Mouse (Mus musculus) lung, postnatal 0 days (tissue): ENCODE results near the gene Arfip2. TPM values are rescaled to one million over a fixed set of nuclear protein-coding genes. Genes with fewer than 3 reads are reported as not detected.

ENCODE experiments used
- ATAC-seq: fragments of 200-750 bp; cut with Nextera tagmentation; 2 replicates; pipeline ENCODE4 v1.8.0; 2017; ENCODE audit warnings: moderate library complexity
- DNase-seq: peaks from one replicate; pipeline ENCODE4 v3.0.0-alpha.2; 2016; ENCODE audit warnings: low spot score
- H3K27ac ChIP-seq: fragments of 300-500 bp; sonication (generic); 2 replicates; pipeline ENCODE4 v1.5.1; 2014; ENCODE audit warnings: antibody characterized with exemption, mild to moderate bottlenecking, low read length, mixed read lengths
- H3K27me3 ChIP-seq: fragments of 300-500 bp; sonication (generic); replicated peaks from 2 replicates; pipeline ENCODE4 v1.6.1; 2014; ENCODE audit warnings: low read length, mixed read lengths; ENCODE audit not compliant: insufficient read depth
- H3K36me3 ChIP-seq: fragments of 300-500 bp; sonication (generic); 2 replicates; pipeline ENCODE4 v1.6.1; 2014; ENCODE audit warnings: low read length, mixed read lengths; ENCODE audit not compliant: insufficient read depth
- H3K4me1 ChIP-seq: fragments of 300-500 bp; sonication (generic); 2 replicates; pipeline ENCODE4 v1.6.1; 2014; ENCODE audit warnings: antibody characterized with exemption, low read depth, low read length, mixed read lengths; ENCODE audit not compliant: insufficient read depth
- H3K4me2 ChIP-seq: fragments of 300-500 bp; sonication (generic); replicated peaks from 2 replicates; pipeline ENCODE4 v1.6.1; 2014; ENCODE audit warnings: low read depth, mild to moderate bottlenecking, low read length, moderate library complexity, mixed read lengths
- H3K4me3 ChIP-seq: fragments of 300-500 bp; sonication (generic); 2 replicates; pipeline ENCODE4 v1.5.1; 2014; ENCODE audit warnings: low read depth, low read length
- H3K9ac ChIP-seq: fragments of 300-500 bp; sonication (generic); replicated peaks from 2 replicates; pipeline ENCODE4 v1.6.1; 2014; ENCODE audit warnings: low read depth, mild to moderate bottlenecking
- H3K9me3 ChIP-seq: fragments of 300-500 bp; sonication (generic); 2 replicates; pipeline ENCODE4 v1.6.1; 2016; ENCODE audit warnings: low read length, mixed read lengths
- CTCF ChIP-seq: IDR thresholded peaks from 2 replicates; pipeline ENCODE4 v1.5.1; 2016; ENCODE audit warnings: antibody characterized with exemption, mild to moderate bottlenecking
- EP300 ChIP-seq: IDR thresholded peaks from 2 replicates; pipeline ENCODE4 v1.6.1; 2016; ENCODE audit warnings: antibody characterized with exemption, mild to moderate bottlenecking, control low read depth
- WGBS: fragments of 180-500 bp; shearing (Covaris S2); extraction: QIAGEN DNeasy Blood & Tissue Kit; methylation state at CpG from one replicate; pipeline ENCODE4 v1.1.7; 2014; 5-methylcytosine and 5-hydroxymethylcytosine counted together
- polyA plus RNA-seq: library from polyadenylated mRNA; unstranded; fragments of >200 nt; fragmentation: Nextera tagmentation; extraction: Ambion mirVana; gene quantifications from 2 replicates; pipeline ENCODE4 v1.2.1, GENCODE M21; 2015

Arfip2 gene
- polyA plus RNA-seq, 1 experiment from 2014 or later, result 52.7 TPM

DNA sequence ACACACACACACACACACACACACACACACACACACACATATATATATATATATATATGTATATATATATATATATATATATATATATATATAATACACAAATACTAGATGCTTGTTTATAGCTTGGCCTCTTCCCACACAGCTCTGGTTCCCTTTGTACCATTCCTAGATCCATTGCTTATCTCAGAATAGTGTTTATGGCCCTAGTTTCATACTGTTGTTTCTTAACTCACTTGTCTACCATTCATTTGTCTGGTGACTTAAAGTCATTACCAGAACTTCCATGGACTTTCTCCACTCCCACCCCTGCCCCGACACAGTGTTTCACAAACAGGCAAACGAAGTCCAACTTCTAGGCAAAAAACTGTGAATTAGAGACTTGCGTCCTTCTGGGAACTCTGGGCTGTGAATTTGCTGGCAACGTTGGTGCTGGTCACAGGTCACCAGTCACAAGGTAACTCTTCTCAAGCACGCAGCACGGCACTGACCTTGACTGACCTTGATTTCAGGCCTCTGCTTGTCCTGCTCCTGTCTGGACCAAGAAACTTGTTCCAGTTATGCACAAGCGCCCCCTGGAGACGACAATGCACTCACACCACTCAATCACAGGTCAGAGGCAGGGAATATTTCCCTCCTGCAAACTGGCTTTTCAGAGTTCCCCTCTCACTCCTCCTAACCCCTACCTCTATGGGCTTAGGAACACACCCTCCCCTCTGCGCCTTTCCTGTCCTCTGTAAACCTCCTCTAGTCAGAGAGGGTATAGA is 37.2 kb downstream of the Arfip2 start:
- WGBS, result 34% methylated on average over 9 of the region's 9 CpGs
- no peak overlapping the region for H3K27ac ChIP-seq
- H3K27me3 ChIP-seq, result no peaks in the 10 kb centered on the region
- no peak overlapping the region for H3K4me2 ChIP-seq
- ATAC-seq (peak; percentile 85), DNase-seq (peak; percentile 82)
- no peak overlapping the region for H3K9ac ChIP-seq
- no peaks in the 10 kb centered on the region for H3K36me3 ChIP-seq
- TF ChIP-seq EP300, result no peak
- peak; percentile 91 for TF ChIP-seq CTCF
- H3K4me3 ChIP-seq, result no peak overlapping the region
- H3K4me1 ChIP-seq, result no peaks in the 10 kb centered on the region
- no peaks in the 10 kb centered on the region for H3K9me3 ChIP-seq

DNA sequence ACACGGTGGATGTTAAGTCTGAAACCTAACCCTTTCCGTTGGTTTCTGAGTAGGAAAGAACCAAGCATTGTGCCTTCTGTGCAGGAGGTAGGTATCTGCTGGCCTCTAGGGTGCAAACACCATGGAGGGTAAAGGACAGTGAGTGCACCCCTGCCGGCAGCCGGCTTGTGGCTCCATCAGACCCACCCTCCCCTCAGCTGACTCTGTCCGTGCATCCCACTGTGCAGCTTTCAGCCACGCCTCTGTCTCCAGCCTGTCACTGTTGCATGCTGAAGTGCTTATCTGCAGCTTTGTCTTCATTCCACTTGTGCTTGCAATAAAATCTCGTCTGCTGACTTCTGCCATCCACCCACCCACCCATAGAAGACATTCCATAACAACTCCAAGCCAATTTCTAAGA is 50.1 kb downstream of the Arfip2 start:
- Histone ChIP-seq H3K4me3 (no peak overlapping the region), H3K27ac (no peak overlapping the region), H3K9ac (no peak overlapping the region), H3K4me1 (no peaks in the 10 kb centered on the region), H3K36me3 (no peaks in the 10 kb centered on the region), H3K27me3 (no peaks in the 10 kb centered on the region), H3K4me2 (no peak overlapping the region), H3K9me3 (no peaks in the 10 kb centered on the region)
- DNase-seq (no peak), ATAC-seq (no peak)
- no peak for TF ChIP-seq CTCF
- TF ChIP-seq EP300, result no peak
- 31% methylated on average over 7 of the region's 7 CpGs for WGBS

DNA sequence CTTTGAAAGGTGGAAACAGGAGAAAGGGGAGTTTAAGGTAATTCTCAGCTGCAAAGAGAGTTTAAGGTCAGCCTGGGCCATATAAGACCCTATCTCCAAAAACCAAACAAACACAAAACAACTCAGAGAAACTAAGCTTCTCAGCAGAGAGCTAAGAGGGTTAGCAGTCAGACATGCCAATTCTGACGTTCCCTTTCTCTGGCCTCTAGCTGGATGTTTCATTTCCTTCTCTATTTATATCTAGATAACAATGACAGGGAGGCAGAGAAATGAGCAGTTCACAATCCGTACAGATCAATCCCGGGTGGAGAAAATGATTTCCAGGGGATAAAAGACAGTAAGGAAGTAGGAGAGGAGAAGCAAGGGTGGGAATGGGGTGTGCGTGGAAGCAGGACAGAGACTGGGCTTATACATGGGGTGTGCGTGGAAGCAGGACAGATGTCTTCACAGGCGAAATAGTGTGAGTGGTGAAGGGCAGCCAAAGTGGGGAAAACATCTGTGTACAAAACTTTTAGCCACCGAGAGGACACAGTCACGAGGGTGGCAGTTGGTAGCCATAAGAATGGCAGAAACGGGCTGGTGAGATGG is 51.8 kb downstream of the Arfip2 start:
- H3K9me3 ChIP-seq, result no peaks in the 10 kb centered on the region
- no peaks in the 10 kb centered on the region for H3K36me3 ChIP-seq
- H3K4me1 ChIP-seq, result no peaks in the 10 kb centered on the region
- no peak overlapping the region for H3K9ac ChIP-seq
- peak; percentile 47 for DNase-seq
- TF ChIP-seq EP300 (no peak), CTCF (no peak)
- no peak overlapping the region for H3K4me2 ChIP-seq
- H3K4me3 ChIP-seq, result no peak overlapping the region
- 36% methylated on average over 9 of the region's 9 CpGs for WGBS
- ATAC-seq, result peak; percentile 53
- H3K27me3 ChIP-seq, result no peaks in the 10 kb centered on the region
- 0 out of 2 replicates have a peak overlapping the region, but pooled peaks have one; percentile 14 for H3K27ac ChIP-seq

Other genes starting within 250 kb of the Arfip2 start
- gene Fam160a2, start 240.4 kb downstream of the Arfip2 start, polyA plus RNA-seq, result 25.1 and 26.0 TPM in 2 replicates
- gene Cnga4, start 235.8 kb downstream of the Arfip2 start, polyA plus RNA-seq, result 0.11 TPM in 1 of 2 replicates, not detected in the other
- gene Cckbr, start 214.7 kb downstream of the Arfip2 start, polyA plus RNA-seq, result 0.06 and 0.12 TPM in 2 replicates
- gene Cavin3, start 158.1 kb downstream of the Arfip2 start, polyA plus RNA-seq, result 162 and 168 TPM in 2 replicates
- gene Smpd1, start 86.1 kb downstream of the Arfip2 start, polyA plus RNA-seq, result 57.1 and 57.5 TPM in 2 replicates
- gene Apbb1, start 58.8 kb downstream of the Arfip2 start, polyA plus RNA-seq, result 71.2 and 77.6 TPM in 2 replicates
- gene Hpx, start 40.3 kb downstream of the Arfip2 start, polyA plus RNA-seq, result 1.7 and 2.0 TPM in 2 replicates
- 101 and 116 TPM in 2 replicates for gene Trim3, start 6.8 kb downstream of the Arfip2 start, polyA plus RNA-seq
- gene Timm10b, start 360 bp downstream of the Arfip2 start, polyA plus RNA-seq, result 220 and 236 TPM in 2 replicates
- gene Gm45799, start 136 bp upstream of the Arfip2 start, polyA plus RNA-seq, result 41.7 and 53.1 TPM in 2 replicates
- gene Dnhd1, start 10.4 kb upstream of the Arfip2 start, polyA plus RNA-seq, result 0.60 and 0.79 TPM in 2 replicates
- gene Ilk, start 96.2 kb upstream of the Arfip2 start, polyA plus RNA-seq, result 378 and 390 TPM in 2 replicates
- 19.0 and 19.3 TPM in 2 replicates for gene Rrp8, start 97.0 kb upstream of the Arfip2 start, polyA plus RNA-seq
- 111 and 121 TPM in 2 replicates for gene Taf10, start 103.9 kb upstream of the Arfip2 start, polyA plus RNA-seq
- gene Tpp1, start 111.8 kb upstream of the Arfip2 start, polyA plus RNA-seq, result 107 and 110 TPM in 2 replicates
- gene Dchs1, start 147.2 kb upstream of the Arfip2 start, polyA plus RNA-seq, result 3.0 and 3.4 TPM in 2 replicates
- 257 and 270 TPM in 2 replicates for gene Mrpl17, start 170.7 kb upstream of the Arfip2 start, polyA plus RNA-seq